Mouse (Mus musculus): Measurements from ENCODE around the gene Syf2.
A peak's percentile ranks its signal among the peaks of the same experiment; 100 is the strongest.
"Not testable (repeated sequence)": the region's sequence is repeated elsewhere in the genome, so short reads cannot be mapped to it uniquely, and the experiment has no call there.

The Syf2 gene

DNA sequence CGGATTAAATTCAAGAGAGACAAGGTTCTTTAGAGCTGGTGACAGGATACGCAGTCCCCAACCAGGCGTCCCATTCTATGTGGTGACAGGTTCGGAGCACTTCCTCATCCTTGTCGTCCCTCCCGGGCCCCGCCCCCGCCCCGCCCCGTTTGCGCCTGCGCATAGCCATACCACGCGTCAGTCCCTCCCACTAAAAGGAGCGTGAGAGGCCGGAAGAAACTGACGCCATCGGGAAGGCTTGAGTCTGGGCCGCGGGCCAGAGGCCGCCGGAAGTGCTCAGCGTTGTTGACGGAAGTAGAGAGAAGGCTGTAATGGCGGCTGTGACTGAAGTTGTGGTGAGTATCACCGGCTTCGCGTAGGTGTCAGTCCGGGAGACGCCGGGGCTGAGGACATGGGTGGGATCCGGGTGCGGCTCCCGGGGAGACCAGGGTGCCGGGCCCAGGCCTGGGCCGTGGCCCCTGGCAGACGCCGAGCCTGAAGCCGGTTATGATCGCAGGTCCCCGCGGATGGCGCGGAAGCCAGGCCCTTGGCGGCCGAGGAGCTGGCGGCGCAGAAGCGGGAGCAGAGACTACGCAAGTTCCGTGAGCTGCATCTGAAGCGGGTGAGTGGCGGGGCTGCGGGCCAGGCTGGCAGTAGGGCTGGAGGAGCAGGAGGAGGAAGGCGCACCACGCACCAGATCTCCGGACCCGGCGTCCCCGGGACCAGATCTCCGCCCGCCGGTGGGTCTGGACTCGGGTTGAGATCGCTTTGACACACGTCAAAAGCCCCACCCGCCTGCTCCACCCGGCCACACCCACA lies at the start of gene Syf2:
Gene Syf2, plus strand, starts transcription at position 215 of the 798 bp plus-strand sequence.
- peak; percentile 95 for DNase-seq (ENCODE audit: low spot score)

DNA sequence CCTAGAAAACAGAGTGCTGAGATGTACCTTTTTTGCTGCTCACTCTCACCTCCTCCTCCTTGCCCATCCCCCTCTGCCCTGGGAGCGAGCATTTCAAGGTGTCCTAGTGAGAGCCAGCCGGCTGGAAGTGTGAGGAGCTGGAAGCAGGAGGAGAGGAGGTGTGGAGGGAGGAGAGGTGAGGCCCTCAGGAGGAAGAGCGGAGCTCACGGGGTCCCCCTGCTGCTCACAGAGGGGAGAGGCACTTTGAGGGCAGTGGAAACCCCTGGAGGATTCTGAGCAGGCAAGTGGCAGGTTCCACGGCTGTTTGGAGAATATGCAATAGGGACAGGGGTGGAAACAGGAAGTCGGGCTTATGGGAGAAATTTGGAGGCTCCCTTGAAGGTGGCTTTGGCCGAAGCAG lies 47.4 kb upstream of the Syf2 start:
- no peak for DNase-seq (ENCODE audit: low spot score)

GRCm38 (mm10) chr4:134883808-134884207 lies 46.9 kb upstream of the Syf2 start:
- DNase-seq (ENCODE audit: low spot score): no peak

GRCm38 (mm10) chr4:134884364-134884763 lies 46.3 kb upstream of the Syf2 start:
- DNase-seq (ENCODE audit: low spot score): no peak

DNA sequence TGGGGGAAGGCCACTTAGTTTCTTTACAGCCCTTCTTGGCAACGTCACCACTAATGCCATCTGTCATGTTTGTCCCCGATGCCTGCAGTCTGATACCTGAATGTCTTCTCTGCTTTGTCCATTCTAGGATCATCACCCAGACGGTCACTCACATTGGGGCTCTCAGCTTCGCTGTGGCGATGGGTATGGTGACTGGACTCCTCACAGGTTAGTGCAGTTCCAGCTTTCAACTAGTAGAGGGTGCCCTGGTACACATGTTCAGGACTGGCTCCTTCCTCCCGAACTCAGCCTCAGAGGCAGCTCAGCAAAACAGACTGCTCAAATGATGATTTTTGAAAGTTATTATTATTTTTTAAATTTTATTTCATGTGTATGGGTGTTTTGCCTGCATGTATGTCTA lies 38.6 kb upstream of the Syf2 start:
- DNase-seq (ENCODE audit: low spot score): peak; percentile 67

GRCm38 (mm10) chr4:134897256-134897655 lies 33.4 kb upstream of the Syf2 start:
- no peak for DNase-seq (ENCODE audit: low spot score)

DNA sequence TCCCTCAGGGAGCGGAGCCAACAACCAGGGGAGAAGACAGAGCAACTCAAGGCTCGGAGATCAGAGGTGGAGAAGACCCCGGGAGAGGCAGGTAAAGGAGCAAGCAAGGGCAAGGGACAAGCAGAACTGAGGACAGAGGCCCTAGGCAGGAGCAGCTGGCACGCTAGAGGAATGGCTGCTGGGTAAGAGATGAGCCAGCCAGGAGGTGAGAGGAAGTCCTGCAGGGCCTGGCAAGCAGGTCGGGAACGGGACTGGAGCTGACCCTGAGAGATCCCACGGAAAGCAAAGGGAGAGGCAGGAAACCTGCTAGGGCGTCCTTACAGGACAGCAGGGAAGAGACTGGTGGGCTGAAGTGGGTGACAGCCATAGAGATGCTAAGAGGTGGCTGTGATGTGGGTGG lies 29.6 kb upstream of the Syf2 start:
- DNase-seq (ENCODE audit: low spot score): no peak

GRCm38 (mm10) chr4:134903046-134903445 lies 27.7 kb upstream of the Syf2 start:
- DNase-seq (ENCODE audit: low spot score): no peak

GRCm38 (mm10) chr4:134911406-134911805 lies 19.3 kb upstream of the Syf2 start:
- not testable (repeated sequence) for DNase-seq (ENCODE audit: low spot score)

GRCm38 (mm10) chr4:134913413-134913812 lies 17.3 kb upstream of the Syf2 start:
- DNase-seq (ENCODE audit: low spot score): peak; percentile 61

DNA sequence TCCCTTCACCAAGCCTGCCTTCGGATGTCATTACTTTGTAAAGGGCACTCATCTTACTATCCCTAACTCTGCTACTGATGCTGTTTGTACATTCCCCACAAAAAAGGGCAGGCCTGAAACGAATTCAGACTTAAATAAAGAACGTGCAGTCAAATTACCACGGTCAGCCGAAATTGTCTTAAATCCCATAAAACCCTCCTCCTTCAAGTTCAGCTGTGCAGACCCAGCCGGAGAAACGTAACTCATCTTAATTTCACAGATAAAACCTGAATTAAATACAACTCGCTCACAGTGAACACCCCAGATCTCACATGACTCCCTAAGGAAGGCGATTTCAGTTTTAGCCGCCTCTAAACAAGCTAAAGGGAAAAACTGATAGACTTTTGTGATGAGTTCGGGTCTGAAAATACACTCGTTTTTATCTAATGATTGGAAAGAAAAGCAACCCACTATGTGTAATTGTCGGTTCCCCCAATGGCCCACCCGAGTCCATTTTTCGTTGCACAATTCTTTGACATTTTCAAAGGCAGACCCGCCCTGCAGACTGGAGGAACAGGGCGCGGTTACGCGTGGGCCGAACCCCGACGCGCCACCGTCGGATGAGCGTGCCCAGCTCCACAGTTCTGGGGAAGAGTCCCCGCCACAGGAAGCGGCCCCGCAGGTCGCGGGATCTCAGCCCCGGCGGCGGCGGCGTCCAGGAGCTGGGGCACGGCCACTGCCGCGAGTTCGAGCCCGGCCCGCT lies 16.4 kb upstream of the Syf2 start:
- no peak for DNase-seq (ENCODE audit: low spot score)

DNA sequence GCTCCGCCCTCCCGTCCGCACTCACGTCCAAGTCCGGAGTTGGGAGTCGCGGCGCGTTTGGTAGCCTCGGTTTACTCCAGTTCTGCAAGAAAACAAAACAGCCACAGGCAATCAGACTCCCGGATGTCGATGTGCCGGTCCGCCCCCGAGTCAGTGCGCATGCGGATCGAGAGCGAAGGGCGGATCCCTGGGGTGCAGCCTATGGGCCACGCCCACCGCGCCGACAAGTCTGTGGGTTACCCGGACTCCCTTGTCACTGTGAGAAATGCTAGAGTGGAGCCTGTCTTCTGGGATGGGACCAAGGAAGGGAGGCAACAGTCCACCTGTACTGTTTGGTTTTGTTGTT lies 15.9 kb upstream of the Syf2 start, which contains the start of gene Tmem50a:
Gene Tmem50a, minus strand, starts transcription at position 161 of the 346 bp plus-strand sequence.
- peak; percentile 93 for DNase-seq (ENCODE audit: low spot score)

DNA sequence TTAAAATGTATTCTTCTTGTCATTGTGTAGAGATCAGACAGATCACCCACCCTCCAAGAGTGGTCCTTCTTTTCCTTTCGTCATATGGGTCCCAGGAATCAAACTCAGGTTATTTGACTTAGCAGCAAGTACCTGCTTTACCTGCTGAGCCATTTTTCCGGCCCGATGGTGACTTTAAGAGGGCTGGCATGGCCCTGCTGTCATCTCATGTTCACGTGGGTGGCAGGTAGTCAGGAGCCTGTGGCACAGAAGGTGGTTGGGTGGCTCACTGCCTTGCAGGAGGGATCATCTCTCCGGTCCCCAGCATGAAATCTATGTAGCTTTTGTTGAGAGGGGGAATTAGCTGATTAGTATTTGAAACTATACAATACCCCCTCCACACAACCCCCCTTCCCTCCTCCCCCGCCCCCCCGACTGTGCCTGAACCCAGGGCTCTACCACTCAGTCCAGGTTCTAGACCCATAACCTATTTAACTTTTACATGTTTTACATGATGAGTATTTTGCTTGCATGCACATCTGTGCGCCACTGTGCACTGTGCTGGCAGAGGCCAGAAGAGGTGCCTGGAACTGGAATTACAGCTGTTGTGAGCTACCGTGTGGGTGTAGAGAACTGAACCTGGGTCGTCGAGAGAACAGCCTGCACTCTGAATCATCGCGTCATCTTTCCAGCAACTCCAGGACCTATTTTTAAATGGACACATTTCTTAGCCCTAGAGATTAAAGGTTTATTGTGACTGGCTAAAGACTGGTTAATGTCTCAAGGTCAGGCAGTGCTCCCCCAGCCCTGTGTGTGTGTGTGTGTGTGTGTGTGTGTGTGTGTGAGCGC lies 15.3 kb upstream of the Syf2 start:
- DNase-seq (ENCODE audit: low spot score): no peak

- no peak for DNase-seq (ENCODE audit: low spot score)
These were observed 13.5 kb upstream of the Syf2 start for GRCm38 (mm10) chr4:134917194-134917593.

DNA sequence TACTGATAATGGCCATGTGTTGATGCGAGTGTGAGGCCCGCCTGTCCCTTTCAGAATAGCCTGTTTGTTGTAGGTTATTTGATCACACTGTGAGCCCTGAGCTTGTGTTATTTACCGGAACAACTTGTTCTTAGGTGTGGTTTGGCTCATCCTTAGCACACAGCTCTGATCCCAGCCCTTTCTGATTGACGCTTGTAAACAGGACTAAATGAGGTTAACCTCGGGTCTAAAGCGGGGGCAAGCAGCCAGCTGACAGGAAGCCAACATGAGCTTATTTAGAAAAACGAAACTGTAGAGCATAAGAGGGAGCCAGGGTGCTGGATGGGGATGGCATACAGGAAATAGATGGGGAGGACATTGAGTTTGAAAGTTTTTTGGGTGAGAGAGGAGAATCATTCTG lies 12.3 kb upstream of the Syf2 start:
- DNase-seq (ENCODE audit: low spot score): peak; percentile 63

- DNase-seq (ENCODE audit: low spot score): no peak
These were observed 10.8 kb upstream of the Syf2 start for GRCm38 (mm10) chr4:134919733-134920540.

GRCm38 (mm10) chr4:134920631-134921030 lies 10.1 kb upstream of the Syf2 start:
- no peak for DNase-seq (ENCODE audit: low spot score)

DNA sequence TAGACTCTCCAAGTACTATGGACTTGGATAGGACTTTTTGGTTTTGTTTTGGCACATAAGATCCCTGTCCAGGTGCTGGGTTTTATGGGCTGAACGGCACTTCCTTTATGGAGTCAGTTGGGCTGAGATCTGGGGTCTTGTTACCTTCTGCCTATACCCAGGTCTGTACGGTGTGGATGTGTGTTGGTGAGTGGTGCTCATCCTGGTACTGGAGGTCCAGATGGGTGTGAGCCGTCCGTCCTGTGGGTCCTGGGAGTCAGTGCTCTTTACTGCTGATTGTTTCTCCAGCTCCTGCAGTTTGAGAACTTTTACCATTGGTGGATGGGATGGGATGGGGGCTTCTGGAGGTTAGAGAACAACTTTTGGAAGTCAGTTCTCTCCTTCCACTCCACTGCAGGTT lies 9.0 kb upstream of the Syf2 start:
- DNase-seq (ENCODE audit: low spot score): no peak

DNA sequence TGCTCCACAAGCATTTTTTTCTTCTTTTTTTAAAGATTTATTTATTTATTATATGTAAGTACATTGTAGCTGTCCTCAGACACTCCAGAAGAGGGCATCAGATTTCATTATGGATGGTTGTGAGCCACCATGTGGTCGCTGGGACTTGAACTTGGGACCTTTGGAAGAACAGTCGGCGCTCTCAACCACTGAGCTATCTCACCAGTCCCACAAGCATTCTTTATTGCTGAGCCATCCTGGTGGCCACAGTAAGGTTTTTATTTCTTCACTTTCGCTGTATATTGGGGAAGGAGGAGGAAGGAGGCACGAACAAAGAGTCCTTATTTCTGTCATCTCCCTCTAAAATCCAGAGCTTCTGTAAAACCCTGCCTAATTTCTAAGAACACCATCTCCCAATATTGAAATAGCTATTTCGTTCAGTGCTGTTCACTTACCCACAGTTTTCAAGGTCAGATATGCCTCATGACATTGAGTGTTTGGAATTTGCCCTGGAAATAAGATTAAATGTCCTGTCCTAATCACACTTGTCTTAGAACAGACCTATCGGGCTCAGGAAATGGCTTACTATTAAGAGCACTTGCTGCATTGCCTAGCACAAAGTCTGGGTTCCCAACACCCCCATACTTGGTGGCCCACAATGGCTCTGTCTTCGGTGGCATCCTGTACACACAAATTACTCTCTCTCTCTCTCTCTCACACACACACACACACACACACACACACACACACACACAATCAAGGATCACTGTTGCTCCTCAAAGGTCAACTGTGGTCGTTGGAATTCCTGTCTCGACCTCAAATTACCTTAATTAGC lies 8.4 kb upstream of the Syf2 start:
- no peak for DNase-seq (ENCODE audit: low spot score)

GRCm38 (mm10) chr4:134922925-134923244 lies 7.8 kb upstream of the Syf2 start:
- DNase-seq (ENCODE audit: low spot score): peak; percentile 72

All from layer of hippocampus, adult 11-12 months (tissue).